ENCODE assay signal across 8 mouse cellular contexts in genomic region chr4:127324759-127325158, GRCm38 (mm10). TPM values are rescaled to one million over a fixed set of nuclear protein-coding genes. Genes with fewer than 3 reads are reported as not detected.
DNase-seq lines count a peak whose midpoint lies in the region; ATAC-seq and TF ChIP-seq lines count a peak whose summit lies in the region.

No protein-coding gene starts in this region.

- TF ChIP-seq CTCF in MEL (IDR thresholded peaks at IDR 0.05 in 2 of 3, conservative IDR thresholded peaks at IDR 0.05 in 1 of 3; ENCODE audit: control insufficient read depth in 1 of 3, insufficient read depth in 1 of 3, low read depth in 2 of 3, low read length in 3 of 3, poor library complexity in 1 of 3, severe bottlenecking in 1 of 3): peak; percentile 40 to 58 (median 45)

- peak; percentile 75; the same call in 1 of the 2 replicates for ATAC-seq in forebrain, embryonic 12.5 days (ENCODE audit: low FRiP score)
- ATAC-seq in hindbrain, embryonic 14.5 days (ENCODE audit: low FRiP score): peak; percentile 65; the same call in 1 of the 2 replicates

- no peaks in the 10 kb centered on the region for H3K9me3 ChIP-seq in MEL (replicated peaks; ENCODE audit: insufficient read depth, low read length)
- H3K9me3 ChIP-seq in forebrain, embryonic 12.5 days: no peaks in the 10 kb centered on the region
- H3K9me3 ChIP-seq in hindbrain, embryonic 14.5 days (ENCODE audit: control insufficient read depth, low read length): no peaks in the 10 kb centered on the region

- no peak for TF ChIP-seq POLR2A in MEL (IDR thresholded peaks at IDR 0.05; ENCODE audit: control insufficient read depth in 1 of 2, insufficient read depth in 1 of 2, low read depth in 1 of 2, low read length in 2 of 2, poor library complexity in 1 of 2)

- no peaks in the 10 kb centered on the region for H3K4me1 ChIP-seq in MEL (ENCODE audit: control insufficient read depth in 1 of 2, insufficient read depth in 2 of 2, low read length in 2 of 2)
- H3K4me1 ChIP-seq in forebrain, embryonic 12.5 days: peaks cover 6% of the 10 kb centered on the region
- peaks cover 3% of the 10 kb centered on the region; the same call in 1 of the 2 replicates for H3K4me1 ChIP-seq in hindbrain, embryonic 14.5 days (replicated peaks; ENCODE audit: control insufficient read depth, insufficient read depth, low read length)

- no peak for TF ChIP-seq EP300 in MEL (IDR thresholded peaks at IDR 0.05; ENCODE audit: low read depth in 1 of 2, low read length in 2 of 2)

- H3K27ac ChIP-seq in MEL (ENCODE audit: control insufficient read depth, low read depth, low read length): no peak overlapping the region
- H3K27ac ChIP-seq in forebrain, embryonic 12.5 days: no peak overlapping the region
- H3K27ac ChIP-seq in hindbrain, embryonic 14.5 days: no peak overlapping the region

- no peaks in the 10 kb centered on the region for H3K27me3 ChIP-seq in MEL (ENCODE audit: control insufficient read depth in 1 of 2, insufficient read depth in 2 of 2, low read length in 2 of 2)
- peaks cover 47% of the 10 kb centered on the region for H3K27me3 ChIP-seq in forebrain, embryonic 12.5 days
- H3K27me3 ChIP-seq in hindbrain, embryonic 14.5 days (ENCODE audit: control insufficient read depth, insufficient read depth, low read length): peaks cover 9% of the 10 kb centered on the region; the same call in 1 of the 2 replicates

- DNase-seq in MEL (ENCODE audit: low read depth, low spot score): peak; percentile 37
- DNase-seq in brain, embryonic 18.5 days (ENCODE audit: low read depth, low spot score): peak; percentile 30
- peak; percentile 95 for DNase-seq in hindbrain, embryonic 14.5 days (ENCODE audit: low spot score)
- DNase-seq in layer of hippocampus, postnatal 25 days (ENCODE audit: extremely low spot score in 1 of 2, low spot score in 1 of 2): peak; percentile 70 to 96
- DNase-seq in lung, postnatal 14 days: peak; percentile 88
- peak; percentile 81 for DNase-seq in retina, postnatal 7 days (ENCODE audit: low read depth, low spot score)
- peak; percentile 51 to 84 for DNase-seq in urinary bladder, postnatal 4 days (ENCODE audit: low spot score in 2 of 2)

- H3K36me3 ChIP-seq in MEL (ENCODE audit: control insufficient read depth in 1 of 2, insufficient read depth in 2 of 2, low read length in 2 of 2): no peaks in the 10 kb centered on the region
- H3K36me3 ChIP-seq in forebrain, embryonic 12.5 days (replicated peaks): no peaks in the 10 kb centered on the region
- no peaks in the 10 kb centered on the region for H3K36me3 ChIP-seq in hindbrain, embryonic 14.5 days (replicated peaks; ENCODE audit: control insufficient read depth, insufficient read depth)

- TF ChIP-seq RAD21 in MEL (IDR thresholded peaks at IDR 0.05; ENCODE audit: low read depth, low read length): peak; percentile 26

- no peaks in the 10 kb centered on the region for H3K79me2 ChIP-seq in MEL (ENCODE audit: control insufficient read depth, insufficient read depth, low read length, poor library complexity)

- H3K9ac ChIP-seq in MEL (ENCODE audit: control insufficient read depth, low read depth, low read length, poor library complexity, severe bottlenecking): no peak overlapping the region
- H3K9ac ChIP-seq in forebrain, embryonic 12.5 days: no peak overlapping the region
- no peak overlapping the region for H3K9ac ChIP-seq in hindbrain, embryonic 14.5 days

- 3% methylated on average over 6 of the region's 6 CpGs for WGBS in forebrain, embryonic 12.5 days
- WGBS in hindbrain, embryonic 14.5 days: 7% methylated on average over 6 of the region's 6 CpGs

- no peak overlapping the region for H3K4me3 ChIP-seq in MEL (ENCODE audit: control insufficient read depth in 1 of 2, insufficient read depth in 1 of 2, low read depth in 2 of 2, low read length in 2 of 2)
- H3K4me3 ChIP-seq in forebrain, embryonic 12.5 days (replicated peaks): no peak overlapping the region
- H3K4me3 ChIP-seq in hindbrain, embryonic 14.5 days (replicated peaks; ENCODE audit: low read length): no peak overlapping the region

- H3K4me2 ChIP-seq in forebrain, embryonic 12.5 days: no peak overlapping the region
- H3K4me2 ChIP-seq in hindbrain, embryonic 14.5 days (replicated peaks): no peak overlapping the region

TF ChIP-seq in MEL, 35 proteins besides CTCF, POLR2A, EP300 and RAD21:
- no peak for TF ChIP-seq E2F4 (IDR thresholded peaks at IDR 0.05; ENCODE audit: borderline replicate concordance, low read depth, low read length)
- TF ChIP-seq MXI1 (IDR thresholded peaks at IDR 0.05; ENCODE audit: low read depth, low read length): no peak
- TF ChIP-seq SMC3 (IDR thresholded peaks at IDR 0.05; ENCODE audit: low read depth, low read length): peak; percentile 24; the same call in 1 of the 2 replicates
- no peak for TF ChIP-seq MEF2A (IDR thresholded peaks at IDR 0.05; ENCODE audit: extremely low read depth, insufficient replicate concordance, low read depth, low read length, poor library complexity, severe bottlenecking)
- 0 out of 2 replicates have a peak, but pooled peaks have one; percentile 15 for TF ChIP-seq MAX (IDR thresholded peaks at IDR 0.05; ENCODE audit: low read length)
- TF ChIP-seq ZC3H11A (IDR thresholded peaks at IDR 0.05; ENCODE audit: low read depth, low read length): no peak
- TF ChIP-seq KAT2A (conservative IDR thresholded peaks at IDR 0.05; ENCODE audit: low read depth, low read length): no peak
- TF ChIP-seq TCF12 (IDR thresholded peaks at IDR 0.05; ENCODE audit: low read depth, low read length): no peak
- TF ChIP-seq POLR2AphosphoS2 (IDR thresholded peaks at IDR 0.05; ENCODE audit: low read length): no peak
- no peak for TF ChIP-seq ELF1 (IDR thresholded peaks at IDR 0.05; ENCODE audit: low read depth, low read length)
- no peak for TF ChIP-seq GABPA (IDR thresholded peaks at IDR 0.05; ENCODE audit: low read depth, low read length)
- TF ChIP-seq TBP (IDR thresholded peaks at IDR 0.05; ENCODE audit: low read depth, low read length): no peak
- TF ChIP-seq CHD2 (IDR thresholded peaks at IDR 0.05; ENCODE audit: low read length): no peak

RNA-seq across cellular contexts. Expression of gene Gjb3, which starts 5.9 kb away (rescaled TPM):
- not detected in 2 replicates for total RNA-seq in MEL (2012; rRNA removed)
- polyA plus RNA-seq in MEL (2012; ENCODE audit: insufficient read depth in 1 of 2, insufficient read length in 2 of 2, low read depth in 1 of 2, low replicate concordance in 2 of 2, missing spikeins in 1 of 2): not detected
- polyA plus RNA-seq in forebrain, embryonic 12.5 days (2016; fragmentation: Nextera tagmentation; extraction: Ambion mirVana): 0.50 TPM in 1 of 2 replicates, not detected in the other
- 0.17 TPM in 1 of 2 replicates, not detected in the other for polyA plus RNA-seq in hindbrain, embryonic 14.5 days (2014; fragmentation: Nextera tagmentation; extraction: Ambion mirVana)
- under 1 TPM; 0.37 to 0.59 TPM for total RNA-seq in layer of hippocampus, postnatal 25 days (2021)

RNA-seq across cellular contexts. Expression of gene Gja4, which starts 10.9 kb away (rescaled TPM):
- not detected in 2 replicates for total RNA-seq in MEL (2012; rRNA removed)
- polyA plus RNA-seq in MEL (2012; ENCODE audit: insufficient read depth in 1 of 2, insufficient read length in 2 of 2, low read depth in 1 of 2, low replicate concordance in 2 of 2, missing spikeins in 1 of 2): not detected
- polyA plus RNA-seq in forebrain, embryonic 12.5 days (2016; fragmentation: Nextera tagmentation; extraction: Ambion mirVana): 10.6 and 11.3 TPM in 2 replicates
- 25.4 and 27.0 TPM in 2 replicates for polyA plus RNA-seq in hindbrain, embryonic 14.5 days (2014; fragmentation: Nextera tagmentation; extraction: Ambion mirVana)
- total RNA-seq in layer of hippocampus, postnatal 25 days (2021): 1 to 10 TPM; 3.1 to 3.9 TPM

RNA-seq across cellular contexts. Expression of gene Gjb4, which starts 29.1 kb away (rescaled TPM):
- not detected in 2 replicates for total RNA-seq in MEL (2012; rRNA removed)
- polyA plus RNA-seq in MEL (2012; ENCODE audit: insufficient read depth in 1 of 2, insufficient read length in 2 of 2, low read depth in 1 of 2, low replicate concordance in 2 of 2, missing spikeins in 1 of 2): not detected
- not detected in 2 replicates for polyA plus RNA-seq in forebrain, embryonic 12.5 days (2016; fragmentation: Nextera tagmentation; extraction: Ambion mirVana)
- 0.17 TPM in 1 of 2 replicates, not detected in the other for polyA plus RNA-seq in hindbrain, embryonic 14.5 days (2014; fragmentation: Nextera tagmentation; extraction: Ambion mirVana)
- not detected for total RNA-seq in layer of hippocampus, postnatal 25 days (2021)

RNA-seq across cellular contexts. Expression of gene Gjb5, which starts 33.2 kb away (rescaled TPM):
- total RNA-seq in MEL (2012; rRNA removed): not detected in 2 replicates
- not detected for polyA plus RNA-seq in MEL (2012; ENCODE audit: insufficient read depth in 1 of 2, insufficient read length in 2 of 2, low read depth in 1 of 2, low replicate concordance in 2 of 2, missing spikeins in 1 of 2)
- polyA plus RNA-seq in forebrain, embryonic 12.5 days (2016; fragmentation: Nextera tagmentation; extraction: Ambion mirVana): 0.12 TPM in 1 of 2 replicates, not detected in the other
- 0.12 and 0.21 TPM in 2 replicates for polyA plus RNA-seq in hindbrain, embryonic 14.5 days (2014; fragmentation: Nextera tagmentation; extraction: Ambion mirVana)
- total RNA-seq in layer of hippocampus, postnatal 25 days (2021): not detected

Comparison
In these comparisons a context has a peak if more than half of its experiments do, and no peak if none do; other contexts are left out.
1. DNase-seq: peak in every context shown above with its lines; median percentile 95 in hindbrain, embryonic 14.5 days; 88 in lung, postnatal 14 days; 83 in layer of hippocampus, postnatal 25 days; 81 in retina, postnatal 7 days; 68 in urinary bladder, postnatal 4 days; 37 in MEL; 30 in brain, embryonic 18.5 days.
2. RNA of gene Gja4, which starts 10.9 kb away (polyA plus RNA-seq): 25.4 to 27.0 TPM in hindbrain, embryonic 14.5 days and 10.6 to 11.3 TPM in forebrain, embryonic 12.5 days; not detected in MEL; every median in the first group is over 10 times any median in the second.